Mouse (Mus musculus): ENCODE data around the gene Cbx4.

Cbx4 gene

DNA sequence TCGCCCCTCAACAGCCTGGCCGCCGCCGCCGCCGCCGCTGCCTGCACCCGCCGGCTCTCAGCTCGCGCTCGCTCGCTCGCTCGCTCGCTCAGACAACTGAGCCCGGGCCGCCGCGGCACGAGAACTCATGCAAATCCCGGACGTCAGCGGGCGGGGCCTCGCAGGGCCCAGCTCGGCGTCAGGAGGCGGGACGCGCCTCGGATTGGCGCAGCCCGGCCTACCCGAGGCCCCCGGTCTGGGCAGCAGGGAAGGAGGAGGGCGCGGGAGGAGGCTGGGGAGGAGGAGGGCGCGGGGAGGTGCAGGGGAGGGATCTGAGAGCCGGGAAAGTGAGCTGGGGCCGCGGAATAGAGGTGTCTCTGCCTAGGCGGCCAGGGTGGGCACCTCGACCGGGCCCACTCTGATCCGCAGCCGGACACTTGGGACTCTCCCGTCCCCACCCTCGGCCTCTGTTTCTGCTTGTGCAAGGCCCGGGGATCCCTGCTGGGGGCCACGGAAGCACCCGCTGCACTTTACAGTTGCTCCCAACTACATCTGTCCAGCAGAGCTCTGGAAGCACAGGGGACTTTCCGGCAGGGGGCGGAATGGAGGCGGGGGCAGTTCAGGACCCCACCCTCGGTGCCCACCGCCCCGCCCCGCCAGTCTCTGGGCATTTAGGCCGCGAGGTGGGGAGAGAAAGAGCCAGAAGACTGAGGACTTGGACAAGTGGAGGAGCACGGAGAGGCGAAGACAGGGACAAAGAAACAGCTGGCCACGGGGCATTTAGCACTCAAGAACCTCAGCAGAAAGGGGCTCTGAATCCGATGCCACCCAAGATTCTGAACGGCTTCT, at the start of gene Cbx4:
Gene Cbx4, minus strand, starts transcription at position 78 of the 828 bp plus-strand sequence.
- in situ Hi-C loops (cut with MboI; ENCODE audit: low sequenced_read_pairs): no loop called here

DNA sequence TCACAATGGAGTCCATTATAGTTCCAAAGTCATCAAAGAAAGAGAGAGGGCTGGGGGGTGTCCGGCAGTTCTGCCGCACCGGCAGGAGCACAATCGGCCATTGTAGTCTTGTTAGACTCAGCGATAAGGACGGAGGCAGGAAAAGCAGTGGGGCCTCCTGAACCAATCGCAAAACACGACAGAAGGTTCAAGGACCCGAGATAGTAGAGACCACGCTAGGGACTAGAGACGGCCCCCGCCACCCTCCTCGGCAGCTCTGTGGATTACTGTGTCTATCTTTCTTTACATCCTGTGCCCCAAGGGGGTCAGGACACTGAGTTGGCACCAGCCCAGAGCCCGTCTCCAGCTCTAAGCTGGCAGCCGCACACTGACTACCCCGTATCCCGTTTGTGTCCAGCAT, 48.6 kb upstream of the Cbx4 start:
- in situ Hi-C loops (cut with MboI; ENCODE audit: low sequenced_read_pairs): no loop called here

DNA sequence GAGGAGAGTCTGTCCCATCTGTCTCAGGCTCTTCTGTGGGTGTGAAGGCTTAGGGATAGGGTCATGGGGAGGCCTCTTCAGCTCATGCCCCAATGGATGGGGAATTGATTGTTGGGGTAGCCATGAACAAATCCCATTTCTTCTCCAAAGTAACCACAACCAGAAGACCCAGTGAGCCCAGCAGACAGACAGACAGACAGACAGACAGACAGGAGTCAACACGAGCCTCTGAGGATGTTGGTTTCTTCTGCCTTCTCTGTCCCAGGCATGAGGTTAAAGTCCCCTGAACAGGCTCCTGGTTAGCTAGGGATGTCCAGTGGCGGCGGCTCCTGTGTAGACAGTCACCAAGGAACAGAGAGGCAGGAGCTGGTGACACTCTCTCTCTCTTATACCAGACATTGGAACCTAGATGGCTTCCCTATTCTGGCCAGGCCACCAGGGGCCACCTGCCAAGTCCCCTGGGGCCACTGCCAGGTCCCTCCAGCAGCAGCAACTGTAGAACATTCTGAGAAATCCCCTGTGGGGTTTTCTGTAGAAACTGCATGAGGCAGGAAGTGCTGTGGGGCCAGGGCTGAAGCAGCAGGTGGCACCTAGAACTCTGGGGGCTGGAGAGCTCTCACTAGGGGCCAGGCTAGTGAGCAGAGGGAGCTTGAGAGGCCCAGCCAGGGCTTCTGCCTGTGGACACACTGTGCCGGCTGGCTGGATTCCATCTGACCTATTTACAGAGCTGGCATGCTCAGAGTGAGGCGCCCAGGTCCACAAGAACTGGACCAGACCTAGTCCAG, 47.6 kb upstream of the Cbx4 start:
- in situ Hi-C loops (cut with MboI; ENCODE audit: low sequenced_read_pairs): no loop called here

- in situ Hi-C loops (cut with MboI; ENCODE audit: low sequenced_read_pairs): no loop called here
These were observed 46.4 kb upstream of the Cbx4 start for GRCm38 (mm10) chr11:119132198-119133035.

GRCm38 (mm10) chr11:119130081-119130765, 44.2 kb upstream of the Cbx4 start:
- in situ Hi-C loops (cut with MboI; ENCODE audit: low sequenced_read_pairs): no loop called here

DNA sequence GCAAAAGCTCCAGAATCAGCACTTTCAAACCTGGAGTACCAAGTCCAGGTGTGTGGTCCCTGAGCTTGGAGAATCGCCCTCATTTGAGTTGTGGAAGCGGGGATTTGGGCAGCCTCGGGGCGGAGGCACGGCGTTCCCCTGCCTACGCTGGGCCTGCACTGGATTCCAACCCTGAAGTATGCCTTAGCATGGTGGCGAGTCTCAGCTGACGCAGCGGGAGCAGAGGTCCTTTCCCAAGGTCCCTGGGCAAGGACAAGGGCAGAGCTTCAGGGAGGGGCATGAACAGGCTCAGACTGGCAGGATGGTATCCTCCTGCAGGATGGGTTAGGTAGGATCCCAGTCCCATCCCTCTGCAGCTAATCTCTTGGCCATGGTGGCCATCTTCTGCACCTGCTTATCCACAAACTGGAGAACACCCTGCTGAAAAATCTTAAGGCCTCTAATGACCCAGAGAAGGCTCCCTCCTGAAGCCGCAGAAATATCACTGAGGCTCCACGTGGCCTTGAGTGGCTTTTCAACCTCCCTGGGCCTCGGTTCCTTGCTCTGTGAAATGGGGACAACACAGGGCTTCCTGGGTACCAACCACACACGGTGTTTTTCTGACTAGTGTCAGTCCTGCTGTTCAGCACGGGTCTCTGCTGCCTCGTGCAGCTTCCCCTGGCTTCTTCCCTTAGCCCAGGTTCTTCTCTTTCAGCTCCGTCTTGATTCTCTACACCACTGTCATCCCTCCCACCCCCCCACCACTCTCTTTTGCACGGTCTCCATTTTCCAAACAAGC, 43.4 kb upstream of the Cbx4 start:
- in situ Hi-C loops (cut with MboI; ENCODE audit: low sequenced_read_pairs): no loop called here

- in situ Hi-C loops (cut with MboI; ENCODE audit: low sequenced_read_pairs): no loop called here
These were observed 42.8 kb upstream of the Cbx4 start for GRCm38 (mm10) chr11:119128668-119129280.

GRCm38 (mm10) chr11:119127686-119128473, 41.9 kb upstream of the Cbx4 start:
- in situ Hi-C loops (cut with MboI; ENCODE audit: low sequenced_read_pairs): no loop called here

DNA sequence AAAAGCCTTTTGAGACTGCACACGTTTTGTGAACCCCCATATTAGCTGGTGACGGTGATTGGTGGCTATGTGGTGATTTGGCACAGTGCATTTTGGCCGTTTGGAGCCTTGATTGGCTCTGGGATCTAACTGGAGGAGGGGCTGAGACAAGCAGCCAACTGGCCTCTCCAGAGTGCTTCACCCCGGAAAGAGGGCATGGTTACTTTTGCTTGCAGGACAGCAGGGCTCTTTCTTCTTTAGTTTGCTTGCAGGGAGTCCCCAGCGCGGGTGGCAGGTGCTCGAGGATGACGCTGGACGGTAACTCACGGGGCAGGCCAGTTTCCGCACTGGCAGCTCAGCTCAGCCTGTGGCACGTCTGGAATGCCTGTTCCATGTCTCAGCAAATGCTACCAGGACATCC, 41.1 kb upstream of the Cbx4 start:
- in situ Hi-C loops (cut with MboI; ENCODE audit: low sequenced_read_pairs): no loop called here

- in situ Hi-C loops (cut with MboI; ENCODE audit: low sequenced_read_pairs): no loop called here
These were observed 40.2 kb upstream of the Cbx4 start for GRCm38 (mm10) chr11:119125929-119126861.

DNA sequence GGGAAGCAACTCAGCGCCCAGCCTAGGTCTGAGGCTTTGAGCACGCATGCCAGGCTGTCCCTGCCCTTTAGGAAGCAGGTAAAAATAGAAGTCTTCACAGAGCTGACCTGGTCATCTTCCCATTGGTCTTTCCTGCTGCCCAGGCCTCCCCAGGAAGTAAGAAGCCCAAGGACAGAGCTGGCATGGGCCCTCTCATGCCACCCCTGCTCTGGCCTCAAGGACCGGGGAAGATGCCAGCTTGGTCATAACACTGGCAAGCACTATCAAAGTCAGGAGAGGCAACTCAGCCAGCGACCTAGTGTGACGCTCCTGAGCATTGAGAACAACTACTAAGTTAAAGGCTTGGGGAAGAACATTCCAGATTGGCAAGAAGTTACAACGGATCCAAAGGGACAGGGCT, 38.5 kb upstream of the Cbx4 start:
- in situ Hi-C loops (cut with MboI; ENCODE audit: low sequenced_read_pairs): no loop called here

- in situ Hi-C loops (cut with MboI; ENCODE audit: low sequenced_read_pairs): no loop called here
These were observed 37.7 kb upstream of the Cbx4 start for GRCm38 (mm10) chr11:119123522-119124319.

GRCm38 (mm10) chr11:119122396-119122795, 36.4 kb upstream of the Cbx4 start:
- in situ Hi-C loops (cut with MboI; ENCODE audit: low sequenced_read_pairs): no loop called here

- in situ Hi-C loops (cut with MboI; ENCODE audit: low sequenced_read_pairs): no loop called here
These were observed 32.9 kb upstream of the Cbx4 start for GRCm38 (mm10) chr11:119118905-119119304.

DNA sequence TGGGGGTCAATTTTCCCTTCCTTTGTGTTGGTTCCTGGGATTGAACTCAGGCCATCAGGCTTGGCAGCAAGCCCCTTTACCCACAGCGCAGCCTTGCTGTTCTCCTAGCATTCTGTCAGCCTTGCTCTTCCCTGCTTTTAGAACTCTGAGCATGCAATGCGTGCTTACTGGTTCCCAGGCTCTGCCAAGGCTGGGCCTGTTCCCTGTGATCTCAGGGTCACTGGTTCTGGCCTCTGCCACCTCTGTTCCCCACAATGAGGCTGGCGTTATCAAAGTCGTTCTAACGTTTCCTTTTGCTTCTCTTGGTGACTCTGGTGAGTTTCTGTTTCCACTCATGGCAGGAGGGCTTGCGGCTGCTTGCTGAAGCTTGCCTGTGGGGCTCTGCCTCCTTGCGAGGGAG, 31.9 kb upstream of the Cbx4 start:
- in situ Hi-C loops (cut with MboI; ENCODE audit: low sequenced_read_pairs): no loop called here

- in situ Hi-C loops (cut with MboI; ENCODE audit: low sequenced_read_pairs): no loop called here
These were observed 31.0 kb upstream of the Cbx4 start for GRCm38 (mm10) chr11:119116992-119117391.

GRCm38 (mm10) chr11:119112721-119113120, 26.7 kb upstream of the Cbx4 start:
- in situ Hi-C loops (cut with MboI; ENCODE audit: low sequenced_read_pairs): no loop called here

All from CH12F3 (cell line).